8 mouse cellular contexts compared by ENCODE assay signal in the genomic region with DNA sequence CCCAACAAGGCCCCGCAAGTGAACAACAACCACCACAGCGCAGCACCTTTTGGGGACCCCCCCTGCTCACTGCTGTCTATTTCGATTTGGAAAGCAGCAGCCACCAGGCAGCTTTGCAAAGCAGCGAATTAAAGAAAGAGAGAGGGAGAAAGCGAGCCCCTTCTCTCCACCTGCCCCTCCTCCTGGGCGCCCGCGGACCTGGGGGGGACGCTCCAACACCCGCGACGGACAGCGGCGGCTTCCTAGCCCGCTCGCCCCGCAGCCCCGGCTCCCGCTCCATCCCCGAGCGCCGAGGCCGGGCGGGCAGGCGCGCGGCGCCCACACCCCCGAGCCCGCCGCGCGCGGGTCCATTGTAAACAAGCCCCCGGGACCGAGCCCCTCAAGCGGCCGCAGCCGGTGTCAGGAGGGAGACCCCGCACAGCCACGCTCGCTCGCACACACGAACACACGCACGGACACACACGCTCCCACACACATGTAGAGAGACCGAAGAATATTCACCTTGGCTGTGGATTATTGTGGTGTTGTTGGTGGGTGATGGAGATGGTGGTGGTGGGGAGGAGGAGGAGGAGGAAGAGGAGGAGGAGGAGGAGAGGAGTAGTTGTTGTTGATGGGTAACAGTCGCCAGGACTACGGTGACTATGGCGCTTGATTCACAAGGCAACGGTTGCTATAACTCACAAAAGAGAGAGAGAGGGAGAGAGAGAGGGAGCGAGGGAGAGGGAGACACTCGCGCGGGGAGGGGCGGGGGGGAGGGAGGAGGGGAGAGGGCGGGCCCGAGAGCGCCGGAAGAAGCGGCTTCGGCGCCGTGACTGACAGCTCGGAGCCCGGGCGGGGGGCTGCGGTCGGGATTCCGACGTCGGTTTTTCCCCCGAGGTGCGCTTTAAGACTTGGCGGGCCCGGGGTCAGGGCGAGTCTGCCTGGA. TPM values are rescaled to one million over a fixed set of nuclear protein-coding genes. Genes with fewer than 3 reads are reported as not detected.
DNase-seq lines count a peak whose midpoint lies in the region; ATAC-seq and TF ChIP-seq lines count a peak whose summit lies in the region.

A gene (minus strand): TSS at position 696 of the 925 bp plus-strand sequence.

- H3K4me3 ChIP-seq in heart, embryonic 16.5 days (ENCODE audit: low read length) = peak within 1 kb of the TSS; percentile 95
- H3K4me3 ChIP-seq in liver, postnatal 0 days (ENCODE audit: low read depth, low read length) = peak within 1 kb of the TSS; percentile 87
- peak within 1 kb of the TSS; percentile 84 for H3K4me3 ChIP-seq in neural tube, embryonic 14.5 days (ENCODE audit: low read depth, low read length)

- H3K9me3 ChIP-seq in heart, embryonic 16.5 days (replicated peaks; ENCODE audit: control insufficient read depth, low read length) = no peaks in the 10 kb centered on the region
- H3K9me3 ChIP-seq in liver, postnatal 0 days (ENCODE audit: low read length) = no peaks in the 10 kb centered on the region
- H3K9me3 ChIP-seq in neural tube, embryonic 14.5 days (ENCODE audit: control insufficient read depth, low read length) = no peaks in the 10 kb centered on the region

- WGBS in heart, embryonic 16.5 days = under 1% methylated on average over 75 of the region's 78 CpGs
- WGBS in liver, postnatal 0 days (ENCODE audit: insufficient replicate concordance) = 2% methylated on average over 53 of the region's 78 CpGs
- under 1% methylated on average over 74 of the region's 78 CpGs for WGBS in neural tube, embryonic 14.5 days

- peak; percentile 74 for DNase-seq in ES-CJ7 (ENCODE audit: low read depth, low spot score)
- peak; percentile 87 for DNase-seq in brain, embryonic 18.5 days (ENCODE audit: low read depth, low spot score)
- DNase-seq in fibroblast of lung, adult 2 months (ENCODE audit: low read depth) = peak; percentile 36
- DNase-seq in kidney, postnatal 4 days = peak; percentile 49 to 91
- peak; percentile 89 for DNase-seq in liver, postnatal 0 days
- peak; percentile 85 for DNase-seq in testis, postnatal 10 days (ENCODE audit: low spot score)

- ATAC-seq in heart, embryonic 16.5 days (replicated peaks; ENCODE audit: extremely low read depth, insufficient read depth, low FRiP score) = peak; percentile 86
- peak; percentile 88 for ATAC-seq in liver, postnatal 0 days
- ATAC-seq in neural tube, embryonic 14.5 days (ENCODE audit: low read depth) = peak; percentile 87

- TF ChIP-seq CTCF in liver, postnatal 0 days (IDR thresholded peaks at IDR 0.05; ENCODE audit: low read depth) = no peak

- H3K4me2 ChIP-seq in heart, embryonic 16.5 days (ENCODE audit: low read depth, low read length) = peak within 1 kb of the TSS; percentile 90
- H3K4me2 ChIP-seq in liver, postnatal 0 days (ENCODE audit: low read depth, low read length) = peak within 1 kb of the TSS; percentile 90
- H3K4me2 ChIP-seq in neural tube, embryonic 14.5 days (ENCODE audit: low read depth, low read length) = peak within 1 kb of the TSS; percentile 83

- H3K9ac ChIP-seq in heart, embryonic 16.5 days (ENCODE audit: low read length) = peak within 1 kb of the TSS; percentile 97
- peak within 1 kb of the TSS; percentile 98 for H3K9ac ChIP-seq in liver, postnatal 0 days (replicated peaks)
- peak within 1 kb of the TSS; percentile 96 for H3K9ac ChIP-seq in neural tube, embryonic 14.5 days (replicated peaks; ENCODE audit: low read depth, low read length)

- peak within 1 kb of the TSS; percentile 100 for H3K27ac ChIP-seq in heart, embryonic 16.5 days (ENCODE audit: low read length)
- peak within 1 kb of the TSS; percentile 100 for H3K27ac ChIP-seq in liver, postnatal 0 days (ENCODE audit: low read depth)
- H3K27ac ChIP-seq in neural tube, embryonic 14.5 days (ENCODE audit: low read depth, low read length) = peak within 1 kb of the TSS; percentile 100

- H3K27me3 ChIP-seq in heart, embryonic 16.5 days (ENCODE audit: control insufficient read depth, insufficient read depth, low read length) = no peaks in the 10 kb centered on the region
- no peaks in the 10 kb centered on the region for H3K27me3 ChIP-seq in liver, postnatal 0 days (ENCODE audit: insufficient read depth, low read length)
- no peaks in the 10 kb centered on the region for H3K27me3 ChIP-seq in neural tube, embryonic 14.5 days (ENCODE audit: control insufficient read depth, insufficient read depth, low read length)

- peaks cover 5% of the 10 kb centered on the region; the same call in 1 of the 2 replicates for H3K4me1 ChIP-seq in heart, embryonic 16.5 days (ENCODE audit: control insufficient read depth, insufficient read depth, low read length)
- H3K4me1 ChIP-seq in liver, postnatal 0 days (ENCODE audit: insufficient read depth) = peaks cover 7% of the 10 kb centered on the region; the same call in 1 of the 2 replicates
- H3K4me1 ChIP-seq in neural tube, embryonic 14.5 days (ENCODE audit: control insufficient read depth, insufficient read depth, low read length) = peaks cover 10% of the 10 kb centered on the region

- H3K36me3 ChIP-seq in heart, embryonic 16.5 days (ENCODE audit: control insufficient read depth, insufficient read depth) = no peaks in the 10 kb centered on the region
- no peaks in the 10 kb centered on the region for H3K36me3 ChIP-seq in liver, postnatal 0 days (replicated peaks; ENCODE audit: insufficient read depth, low read length)
- no peaks in the 10 kb centered on the region for H3K36me3 ChIP-seq in neural tube, embryonic 14.5 days (ENCODE audit: control insufficient read depth, insufficient read depth, low read length)

- no peak for TF ChIP-seq EP300 in liver, postnatal 0 days (IDR thresholded peaks at IDR 0.05; ENCODE audit: low read depth)

RNA-seq across cellular contexts. Expression of the gene that starts here (rescaled TPM):
- polyA plus RNA-seq in heart, embryonic 16.5 days (2015; fragmentation: Nextera tagmentation; extraction: Ambion mirVana) = 6.7 and 7.1 TPM in 2 replicates
- polyA plus RNA-seq in liver, postnatal 0 days (2015; fragmentation: Nextera tagmentation; extraction: Ambion mirVana) = 0.51 and 0.90 TPM in 2 replicates
- polyA plus RNA-seq in neural tube, embryonic 14.5 days (2014; fragmentation: Nextera tagmentation; extraction: Ambion mirVana) = 30.6 and 37.0 TPM in 2 replicates

Comparison
In these comparisons a context has a peak if more than half of its experiments do, and no peak if none do; other contexts are left out.
1. Peak in every context shown above with its lines: DNase-seq, ATAC-seq, H3K4me3 ChIP-seq and H3K27ac ChIP-seq.
2. Peak in DNase-seq, ATAC-seq, H3K4me3 ChIP-seq, H3K27ac ChIP-seq, H3K9ac ChIP-seq and H3K4me2 ChIP-seq in liver, postnatal 0 days; RNA of the gene not detected or under 1 TPM.
3. DNase-seq: peak in every context shown above with its lines; median percentile 89 in liver, postnatal 0 days; 87 in brain, embryonic 18.5 days; 85 in testis, postnatal 10 days; 74 in ES-CJ7; 70 in kidney, postnatal 4 days; 36 in fibroblast of lung, adult 2 months.